Mouse (Mus musculus): Measurements from ENCODE around the gene Ahdc1.

Ahdc1 gene

GRCm38 (mm10) chr4:133101751-133102150 is 90.7 kb downstream of the Ahdc1 start:
- DNase-seq (ENCODE audit: low spot score): no peak

DNA sequence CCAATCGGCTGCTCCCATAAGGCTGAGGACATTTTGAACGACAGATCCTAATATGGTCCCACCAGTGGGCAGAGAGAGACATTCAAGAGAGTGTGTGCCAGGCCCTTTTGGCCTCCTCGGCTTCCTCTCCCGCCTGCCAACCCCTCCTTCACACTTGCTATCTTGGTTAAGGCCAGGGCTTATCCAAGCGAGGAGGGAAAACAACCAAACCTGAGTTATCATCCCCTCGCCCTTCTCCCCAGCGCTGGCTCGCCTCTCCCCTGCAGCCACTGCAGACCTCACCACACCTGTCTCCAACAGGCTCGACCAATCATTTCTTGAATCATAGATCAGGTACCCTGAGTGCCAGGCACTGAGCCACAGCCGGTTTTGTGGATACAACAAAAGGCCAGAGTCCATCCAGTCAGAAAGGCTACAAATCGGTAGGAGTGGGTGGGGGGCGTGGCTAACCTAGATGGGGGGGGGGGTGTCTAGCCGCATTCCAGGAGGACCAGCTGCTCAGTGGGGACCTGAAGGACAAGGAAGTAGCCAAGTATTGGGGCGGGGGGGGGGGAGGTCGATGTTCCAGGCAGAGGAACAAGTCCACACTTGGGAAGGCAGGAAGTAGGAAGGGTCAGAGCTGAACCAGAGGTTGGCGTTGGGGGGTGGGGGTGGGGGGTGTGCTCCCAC is 92.6 kb downstream of the Ahdc1 start:
- DNase-seq (ENCODE audit: low spot score): no peak

GRCm38 (mm10) chr4:133104194-133104569 is 93.1 kb downstream of the Ahdc1 start:
- DNase-seq (ENCODE audit: low spot score): no peak

GRCm38 (mm10) chr4:133106691-133107090 is 95.6 kb downstream of the Ahdc1 start:
- no peak for DNase-seq (ENCODE audit: low spot score)

DNA sequence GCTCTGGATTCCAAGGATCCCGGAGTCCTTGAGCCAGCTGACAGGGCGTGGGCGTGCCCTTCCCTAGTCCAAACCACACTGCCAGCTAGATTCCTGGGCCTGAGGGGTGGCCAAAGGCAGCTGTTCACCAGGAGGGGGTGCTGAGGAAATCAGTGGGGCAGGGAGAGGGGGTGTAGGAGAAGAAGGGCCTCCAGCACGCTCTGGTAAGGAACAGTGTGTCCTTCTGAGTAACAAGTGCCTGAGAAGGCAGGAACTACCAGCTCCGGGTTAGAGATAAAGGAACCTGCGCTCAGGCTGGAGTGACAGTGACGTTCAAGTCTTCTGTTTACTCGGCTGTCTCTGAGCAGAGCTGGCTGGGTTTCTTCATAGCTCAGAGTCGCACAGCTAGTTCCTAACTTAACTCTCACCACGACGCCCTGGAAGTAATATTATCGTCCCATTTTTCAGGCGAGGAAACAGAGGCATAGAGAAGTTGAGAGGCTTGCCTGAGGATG is 96.8 kb downstream of the Ahdc1 start:
- DNase-seq (ENCODE audit: low spot score): no peak

DNA sequence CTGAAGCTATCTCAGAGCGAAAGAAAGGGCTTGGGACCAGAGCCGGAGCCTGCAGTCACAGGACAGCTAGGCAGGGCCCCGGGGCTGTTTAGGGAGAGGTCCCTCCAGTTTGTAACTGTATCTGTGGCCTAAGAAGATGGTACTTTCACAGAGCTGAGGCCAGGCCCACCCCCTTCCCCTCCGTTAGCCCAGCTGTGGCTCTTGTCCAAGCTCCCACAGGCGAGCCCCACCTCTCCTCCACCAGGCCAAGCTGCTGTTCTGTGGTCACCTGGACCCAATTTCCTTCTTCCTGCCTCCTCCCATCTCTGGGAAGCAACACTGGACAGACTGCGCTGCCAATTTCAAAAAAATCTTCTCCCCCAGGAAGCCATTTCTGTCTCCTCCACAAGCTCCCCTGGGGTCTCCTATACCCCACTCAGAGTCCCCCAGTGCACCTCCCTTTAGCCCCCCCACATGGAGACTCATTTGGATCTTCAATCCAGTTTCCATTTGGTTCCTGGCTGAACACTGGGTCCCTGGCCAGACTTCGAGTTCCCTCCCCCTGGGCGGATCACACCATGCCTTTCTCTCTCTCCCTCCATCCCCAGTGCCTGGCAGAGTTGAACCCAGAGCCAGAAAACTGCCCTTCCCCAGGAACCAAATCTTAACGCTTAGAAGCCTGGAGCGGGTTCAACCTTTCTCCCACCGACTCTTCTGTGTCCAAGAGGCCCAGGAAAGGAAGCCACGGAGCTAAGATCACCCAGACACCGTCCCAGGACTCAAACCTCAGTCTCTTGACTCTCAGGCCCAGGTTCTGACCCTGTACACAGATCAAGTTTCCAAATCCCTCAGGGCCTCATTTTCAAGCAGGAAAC is 97.6 kb downstream of the Ahdc1 start:
- DNase-seq (ENCODE audit: low spot score): no peak

- DNase-seq (ENCODE audit: low spot score): no peak
Observed at GRCm38 (mm10) chr4:133109335-133109801, 98.3 kb downstream of the Ahdc1 start.

DNA sequence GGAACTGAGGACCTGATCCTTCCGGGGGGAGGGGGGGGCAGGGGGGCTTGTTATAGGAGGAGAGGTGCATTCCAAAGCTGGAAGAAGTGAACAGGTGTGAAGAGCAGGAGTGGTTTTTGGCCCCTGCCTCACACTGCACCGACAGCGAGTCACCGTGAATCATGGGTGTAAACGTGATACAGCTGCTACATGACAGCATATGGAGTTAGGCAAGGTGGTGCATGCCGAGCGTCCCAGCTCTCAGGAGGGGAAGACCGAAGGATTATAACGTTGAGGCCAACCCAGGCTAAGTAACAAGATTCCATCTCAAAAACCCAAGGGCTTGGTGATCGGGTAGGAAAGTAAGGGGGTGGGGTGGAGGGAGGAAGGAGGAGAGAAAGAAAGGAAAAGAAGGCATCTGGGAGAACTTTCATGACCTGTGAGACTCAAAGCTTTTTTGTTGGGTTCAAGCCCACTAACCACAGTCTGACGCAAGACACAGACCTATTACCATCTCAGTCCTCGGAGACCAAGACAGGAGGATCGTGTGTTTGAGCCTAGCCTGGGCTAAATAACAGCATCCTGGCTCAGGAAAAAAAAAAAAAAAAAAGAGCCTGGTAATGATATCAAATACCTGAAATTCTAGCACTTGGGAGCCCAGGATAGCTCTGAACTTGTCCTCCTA is 101.2 kb downstream of the Ahdc1 start:
- no peak for DNase-seq (ENCODE audit: low spot score)

- DNase-seq (ENCODE audit: low spot score): no peak
Observed at GRCm38 (mm10) chr4:133113351-133113882, 102.4 kb downstream of the Ahdc1 start.

DNA sequence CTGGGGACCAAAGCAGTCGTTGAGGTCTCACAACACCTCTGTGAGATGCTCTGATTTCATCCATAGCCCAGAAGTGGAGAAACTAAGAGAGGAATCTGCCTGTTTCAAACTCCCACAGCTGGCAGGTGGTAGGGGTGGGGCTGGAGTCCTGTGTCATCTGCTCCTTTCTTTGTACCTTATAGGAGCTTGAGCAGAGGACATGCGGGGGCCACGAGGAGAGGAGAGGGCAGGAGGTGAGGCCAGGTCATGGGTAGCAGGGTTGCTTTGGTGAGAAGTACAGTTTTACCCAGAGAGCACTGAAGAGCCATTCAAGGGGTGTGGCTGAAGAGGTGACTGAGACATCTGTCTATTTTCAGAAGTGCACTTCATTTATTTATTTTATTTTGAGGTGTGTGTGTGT is 103.7 kb downstream of the Ahdc1 start:
- DNase-seq (ENCODE audit: low spot score): no peak

- no peak for DNase-seq (ENCODE audit: low spot score)
Observed at GRCm38 (mm10) chr4:133115721-133116429, 104.8 kb downstream of the Ahdc1 start.

- no peak for DNase-seq (ENCODE audit: low spot score)
Observed at GRCm38 (mm10) chr4:133116756-133117470, 105.9 kb downstream of the Ahdc1 start.

GRCm38 (mm10) chr4:133117556-133118411 is 106.7 kb downstream of the Ahdc1 start:
- peak; percentile 73 for DNase-seq (ENCODE audit: low spot score)

- no peak for DNase-seq (ENCODE audit: low spot score)
Observed at GRCm38 (mm10) chr4:133118775-133119375, 107.8 kb downstream of the Ahdc1 start.

DNA sequence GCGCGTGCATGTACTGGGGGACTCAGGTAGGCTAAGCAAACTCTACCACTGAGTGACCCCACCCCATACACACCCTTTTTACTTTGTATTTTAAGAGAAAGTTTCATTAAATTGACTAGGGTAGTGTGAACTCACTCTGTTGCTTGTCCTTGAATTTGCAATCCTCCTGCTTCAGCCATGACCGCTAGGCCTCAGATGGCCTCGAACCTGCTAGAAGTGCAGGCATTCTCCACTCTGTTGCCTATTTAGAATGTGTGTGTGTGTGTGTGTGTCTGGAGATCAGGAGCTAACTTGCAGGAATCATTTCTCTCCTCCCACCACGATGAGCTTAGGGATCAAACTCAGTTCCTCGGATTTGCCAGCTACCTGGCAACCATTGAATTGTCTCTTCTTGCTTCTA is 108.5 kb downstream of the Ahdc1 start:
- no peak for DNase-seq (ENCODE audit: low spot score)

DNA sequence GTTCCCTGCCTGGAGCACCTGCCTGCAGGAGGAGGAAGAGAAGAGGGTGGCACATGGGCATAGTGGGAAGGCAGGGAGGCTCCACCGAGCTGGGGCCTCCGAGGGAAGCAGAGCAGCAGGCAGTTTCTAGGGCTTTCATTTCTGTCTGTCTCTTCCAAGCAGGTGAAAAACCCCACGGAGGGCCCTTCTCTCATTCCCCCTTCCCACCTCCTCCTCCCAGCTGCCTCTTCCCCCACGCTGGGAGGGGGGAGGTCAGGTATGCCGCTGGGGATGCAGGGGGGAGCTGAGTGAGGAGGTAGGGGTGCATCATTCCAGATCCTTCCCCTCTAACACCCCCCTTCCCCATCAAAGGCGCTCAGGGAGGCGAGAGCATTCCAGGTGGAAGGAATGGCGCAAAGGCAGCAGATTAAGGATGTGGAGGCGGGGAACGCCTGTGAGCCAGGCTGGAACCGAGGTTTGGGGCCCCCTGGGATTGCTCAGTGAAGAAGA is 109.8 kb downstream of the Ahdc1 start:
- DNase-seq (ENCODE audit: low spot score): no peak

GRCm38 (mm10) chr4:133121416-133121815 is 110.4 kb downstream of the Ahdc1 start:
- no peak for DNase-seq (ENCODE audit: low spot score)

- no peak for DNase-seq (ENCODE audit: low spot score)
Observed at GRCm38 (mm10) chr4:133121974-133122637, 111.0 kb downstream of the Ahdc1 start.

DNA sequence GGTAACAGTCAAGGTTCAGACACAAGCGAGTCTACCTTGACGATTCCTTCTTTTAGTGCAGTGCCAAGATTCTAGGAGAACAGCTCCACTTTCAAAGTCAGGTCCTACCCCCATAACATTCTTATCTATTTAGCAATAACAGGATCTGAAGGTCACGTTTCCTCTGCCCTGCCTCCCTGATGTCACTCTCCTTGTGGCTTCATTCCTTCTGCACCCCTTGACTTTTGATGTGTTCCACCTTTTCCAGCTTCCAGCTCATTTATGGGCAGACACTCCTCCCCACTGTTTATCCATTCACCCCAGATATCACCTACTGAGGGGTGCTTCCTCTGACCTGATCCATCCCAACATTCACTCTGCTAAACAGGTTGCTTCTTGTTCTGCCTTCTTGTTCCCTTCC is 116.0 kb downstream of the Ahdc1 start:
- DNase-seq (ENCODE audit: low spot score): no peak

Data from ovary, postnatal 14 days (tissue).